Mouse (Mus musculus) C2C12 (cell line): ENCODE results near the gene Enpp4.

Experiments
- CEBPB ChIP-seq: IDR thresholded peaks from one replicate; pipeline ENCODE4 v1.6.1; 2011; ENCODE audit warnings: low read depth, mild to moderate bottlenecking, control low read depth, moderate library complexity
- CTCF ChIP-seq: IDR thresholded peaks from one replicate; pipeline ENCODE4 v1.5.1; 2011; ENCODE audit not compliant: control insufficient read depth, insufficient read depth, insufficient read length
- MAX ChIP-seq: IDR thresholded peaks from one replicate; pipeline ENCODE4 v1.6.1; 2011; ENCODE audit warnings: mild to moderate bottlenecking, control low read depth
- MYOD1 ChIP-seq: IDR thresholded peaks from one replicate; pipeline ENCODE4 v1.6.1; 2011; ENCODE audit warnings: low read depth; ENCODE audit not compliant: control insufficient read depth, insufficient read length
- MYOG ChIP-seq: IDR thresholded peaks from one replicate; pipeline ENCODE4 v1.6.1; 2011; ENCODE audit not compliant: control insufficient read depth, insufficient read length; ENCODE audit errors: extremely low read depth
- USF1 ChIP-seq: IDR thresholded peaks from one replicate; pipeline ENCODE4 v1.6.1; 2011; ENCODE audit warnings: low read depth, mild to moderate bottlenecking, control low read depth, moderate library complexity

- no peak for TF ChIP-seq CTCF
- TF ChIP-seq MYOD1: no peak
- TF ChIP-seq USF1: no peak
- TF ChIP-seq MAX: no peak
- TF ChIP-seq MYOG: no peak
- TF ChIP-seq CEBPB: no peak
Measured at GRCm38 (mm10) chr17:44077146-44077842, 28.3 kb downstream of the Enpp4 start.
